Mouse (Mus musculus) olfactory bulb, adult 2 months (tissue): Measurements from ENCODE around the gene Lnx2.

ENCODE experiments used
- CTCF ChIP-seq: fragments of 200-500 bp; IDR thresholded peaks from 2 replicates; pipeline ENCODE4 v1.5.1; 2012; ENCODE audit warnings: low read depth, mild to moderate bottlenecking, low read length, moderate library complexity; ENCODE audit not compliant: insufficient read depth
- POLR2A ChIP-seq: fragments of 200-500 bp; IDR thresholded peaks from 2 replicates; pipeline ENCODE4 v1.6.1; 2012; ENCODE audit warnings: mild to moderate bottlenecking, low read depth, low read length, moderate library complexity; ENCODE audit not compliant: insufficient read depth

DNA sequence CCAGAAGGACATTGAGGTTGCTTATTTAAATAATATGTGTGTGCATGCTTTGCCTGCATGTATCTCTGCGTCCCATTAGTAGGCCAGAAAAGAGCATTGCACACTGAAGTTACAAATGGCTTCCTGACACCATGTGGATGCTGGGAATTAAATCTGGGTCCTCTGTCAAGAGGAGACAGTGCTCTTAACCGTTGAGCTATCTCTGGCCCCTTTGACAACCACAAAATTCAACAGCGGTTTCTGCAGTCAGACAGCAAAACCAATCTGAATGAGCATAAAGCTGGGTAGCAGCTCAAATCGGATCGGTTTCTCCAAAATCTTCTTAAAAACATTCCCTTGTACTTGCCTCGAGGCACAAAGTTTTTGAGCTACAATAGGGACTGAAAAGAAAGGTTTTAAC is 23.3 kb downstream of the Lnx2 start:
- no peak for TF ChIP-seq POLR2A
- TF ChIP-seq CTCF, result no peak
